Mouse (Mus musculus): ENCODE measurements at regions not wholly inside any gene's neighbourhood (a gene's known extent, or its start where the extent isn't known, plus 50 kb on each side); places are given as distances from the start of the nearest gene placed in this dataset.

DNA sequence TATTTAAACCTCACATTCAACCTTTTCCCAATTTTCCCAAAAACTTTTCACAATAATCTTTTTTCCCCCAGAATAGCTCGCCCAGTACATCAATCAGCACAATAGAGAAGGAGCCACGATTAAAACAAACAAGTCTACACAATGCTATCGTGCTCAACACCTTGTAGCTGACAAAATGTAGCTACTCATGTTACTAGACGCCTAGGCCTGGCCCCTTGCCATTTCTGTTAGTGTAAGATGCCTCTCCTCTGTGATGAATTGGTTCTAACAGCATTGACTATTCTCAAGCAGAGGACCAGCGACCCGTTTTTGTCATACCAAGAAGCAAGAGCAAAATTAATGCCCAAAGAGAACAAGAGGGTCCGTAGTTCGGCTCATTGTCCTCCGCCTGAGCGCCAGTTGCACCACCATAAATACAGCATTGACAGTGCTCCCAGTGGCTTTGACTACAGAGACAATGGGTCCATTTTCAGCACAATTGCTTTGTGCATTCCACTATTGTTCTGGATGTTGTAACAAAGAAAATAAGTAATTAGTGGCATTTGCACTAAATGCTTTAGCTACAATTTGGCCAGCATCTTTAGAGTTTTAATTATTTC, 578.7 kb upstream of the Igfbp7 start:
- TF ChIP-seq CTCF (IDR thresholded peaks at IDR 0.05; ENCODE audit: extremely low read depth, insufficient read length, insufficient replicate concordance, low read depth, low read length) (no peak), POLR2A (IDR thresholded peaks at IDR 0.05; ENCODE audit: low read depth, low read length) (no peak)

Measured in small intestine, adult 2 months (tissue).